8 mouse cellular contexts compared by ENCODE assay signal in genomic region chr5:113152663-113153507, GRCm38 (mm10).
DNase-seq lines count a peak whose midpoint lies in the region; ATAC-seq lines count a peak whose summit lies in the region.

No protein-coding gene starts in this region.

- WGBS in liver, embryonic 11.5 days = 70% methylated on average over 22 of the region's 22 CpGs
- 67% methylated on average over 22 of the region's 22 CpGs for WGBS in forebrain, embryonic 10.5 days
- WGBS in hindbrain, embryonic 16.5 days = 38% methylated on average over 22 of the region's 22 CpGs
- 48% methylated on average over 22 of the region's 22 CpGs for WGBS in limb, embryonic 15.5 days

- H3K4me2 ChIP-seq in liver, embryonic 11.5 days = no peak overlapping the region
- H3K4me2 ChIP-seq in hindbrain, embryonic 16.5 days (ENCODE audit: low read length) = no peak overlapping the region
- H3K4me2 ChIP-seq in limb, embryonic 15.5 days = no peak overlapping the region

- H3K9ac ChIP-seq in liver, embryonic 11.5 days (ENCODE audit: low read depth, low read length) = no peak overlapping the region
- H3K9ac ChIP-seq in hindbrain, embryonic 16.5 days (ENCODE audit: low read depth, low read length) = peak overlapping the region; percentile 23
- H3K9ac ChIP-seq in limb, embryonic 15.5 days = no peak overlapping the region

- H3K4me3 ChIP-seq in liver, embryonic 11.5 days (ENCODE audit: low read depth, low read length) = no peak overlapping the region
- H3K4me3 ChIP-seq in forebrain, embryonic 10.5 days = no peak overlapping the region
- H3K4me3 ChIP-seq in hindbrain, embryonic 16.5 days (ENCODE audit: low read length) = no peak overlapping the region
- no peak overlapping the region for H3K4me3 ChIP-seq in limb, embryonic 15.5 days

- H3K27ac ChIP-seq in liver, embryonic 11.5 days (ENCODE audit: low read depth, low read length) = no peak overlapping the region
- peak overlapping the region; percentile 81 for H3K27ac ChIP-seq in forebrain, embryonic 10.5 days
- no peak overlapping the region; the same call in 1 of the 2 replicates for H3K27ac ChIP-seq in hindbrain, embryonic 16.5 days (ENCODE audit: low read depth, low read length)
- H3K27ac ChIP-seq in limb, embryonic 15.5 days = peak overlapping the region; percentile 86

- DNase-seq in liver = peak; percentile 42
- DNase-seq in liver, embryonic 11.5 days (ENCODE audit: low spot score) = no peak
- DNase-seq in forebrain, embryonic 10.5 days (ENCODE audit: extremely low spot score, low spot score) = no peak
- DNase-seq in frontal cortex, postnatal 25 days (ENCODE audit: low spot score in 2 of 2) = no peak
- DNase-seq in natural killer cell, adult 2 months (ENCODE audit: low spot score in 2 of 2) = no peak

- no peaks in the 10 kb centered on the region for H3K9me3 ChIP-seq in liver, embryonic 11.5 days (ENCODE audit: control insufficient read depth, low read length)
- H3K9me3 ChIP-seq in forebrain, embryonic 10.5 days = no peaks in the 10 kb centered on the region
- no peaks in the 10 kb centered on the region for H3K9me3 ChIP-seq in hindbrain, embryonic 16.5 days (ENCODE audit: control insufficient read depth, low read length)
- no peaks in the 10 kb centered on the region for H3K9me3 ChIP-seq in limb, embryonic 15.5 days

- H3K36me3 ChIP-seq in liver, embryonic 11.5 days (ENCODE audit: control insufficient read depth, insufficient read depth, low read length) = no peaks in the 10 kb centered on the region
- H3K36me3 ChIP-seq in forebrain, embryonic 10.5 days (replicated peaks) = no peaks in the 10 kb centered on the region
- H3K36me3 ChIP-seq in hindbrain, embryonic 16.5 days (ENCODE audit: control insufficient read depth, insufficient read depth, low read length) = no peaks in the 10 kb centered on the region
- no peaks in the 10 kb centered on the region for H3K36me3 ChIP-seq in limb, embryonic 15.5 days

- peaks cover 20% of the 10 kb centered on the region for H3K4me1 ChIP-seq in liver, embryonic 11.5 days (replicated peaks; ENCODE audit: control insufficient read depth, insufficient read depth, low read length)
- peaks cover 68% of the 10 kb centered on the region for H3K4me1 ChIP-seq in forebrain, embryonic 10.5 days
- peaks cover 23% of the 10 kb centered on the region for H3K4me1 ChIP-seq in hindbrain, embryonic 16.5 days (ENCODE audit: control insufficient read depth, insufficient read depth, low read depth, low read length)
- H3K4me1 ChIP-seq in limb, embryonic 15.5 days = peaks cover 64% of the 10 kb centered on the region

- H3K27me3 ChIP-seq in liver, embryonic 11.5 days (replicated peaks; ENCODE audit: control insufficient read depth, insufficient read depth, low read length) = no peaks in the 10 kb centered on the region
- no peaks in the 10 kb centered on the region for H3K27me3 ChIP-seq in forebrain, embryonic 10.5 days (ENCODE audit: poor library complexity, severe bottlenecking)
- H3K27me3 ChIP-seq in hindbrain, embryonic 16.5 days (replicated peaks; ENCODE audit: control insufficient read depth, insufficient read depth, low read length) = no peaks in the 10 kb centered on the region
- no peaks in the 10 kb centered on the region for H3K27me3 ChIP-seq in limb, embryonic 15.5 days

- no peak for ATAC-seq in liver, embryonic 11.5 days (replicated peaks; ENCODE audit: low FRiP score)
- ATAC-seq in hindbrain, embryonic 16.5 days = 0 out of 2 replicates have a peak, but pooled peaks have one; percentile 19
- no peak for ATAC-seq in limb, embryonic 15.5 days (ENCODE audit: insufficient number of reproducible peaks, low FRiP score, low TSS enrichment, low read depth)
- ATAC-seq in erythroid progenitor cell, adult 5-6 weeks (replicated peaks; ENCODE audit: low FRiP score, poor library complexity, severe bottlenecking) = no peak

Comparison
In these comparisons a context has a peak if more than half of its experiments do, and no peak if none do; other contexts are left out.
1. H3K27ac ChIP-seq: peak in forebrain, embryonic 10.5 days (single experiment) and limb, embryonic 15.5 days (single experiment); none in liver, embryonic 11.5 days (single experiment) and hindbrain, embryonic 16.5 days (single experiment).